Mouse (Mus musculus): ENCODE measurements around the gene Ell3. TPM values are rescaled to one million over a fixed set of nuclear protein-coding genes. Genes with fewer than 3 reads are reported as not detected.

Ell3 gene
- 13.1 TPM for polyA plus RNA-seq (2014; fragmentation: Illumina TruSeq; extraction: RNeasy Lipid Tissue Mini Kit (QIAGEN cat#74804); ENCODE audit: low read depth, low replicate concordance)

DNA sequence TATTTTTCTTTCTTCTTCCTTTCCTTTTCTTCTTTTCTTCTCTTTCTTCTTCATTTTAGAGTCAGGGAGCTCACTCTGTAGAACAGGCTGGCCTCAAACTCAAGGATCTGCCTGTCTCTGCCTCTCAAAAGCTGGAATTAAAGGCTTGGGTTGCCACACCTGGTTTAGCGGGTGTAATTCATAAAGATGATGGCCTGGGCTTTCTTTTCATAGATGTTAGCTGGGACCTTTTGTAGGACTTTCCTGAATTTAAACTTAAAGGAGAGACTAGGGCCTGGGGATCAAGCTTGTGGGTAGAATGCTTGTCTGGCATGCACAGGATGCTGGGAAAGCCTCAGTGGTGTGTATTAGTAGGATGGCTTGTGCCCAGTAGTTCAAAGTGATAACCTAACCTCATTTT lies at the start of gene Ell3:
Ell3 (minus strand) TSS at position 101 of the 400 bp plus-strand sequence.

DNA sequence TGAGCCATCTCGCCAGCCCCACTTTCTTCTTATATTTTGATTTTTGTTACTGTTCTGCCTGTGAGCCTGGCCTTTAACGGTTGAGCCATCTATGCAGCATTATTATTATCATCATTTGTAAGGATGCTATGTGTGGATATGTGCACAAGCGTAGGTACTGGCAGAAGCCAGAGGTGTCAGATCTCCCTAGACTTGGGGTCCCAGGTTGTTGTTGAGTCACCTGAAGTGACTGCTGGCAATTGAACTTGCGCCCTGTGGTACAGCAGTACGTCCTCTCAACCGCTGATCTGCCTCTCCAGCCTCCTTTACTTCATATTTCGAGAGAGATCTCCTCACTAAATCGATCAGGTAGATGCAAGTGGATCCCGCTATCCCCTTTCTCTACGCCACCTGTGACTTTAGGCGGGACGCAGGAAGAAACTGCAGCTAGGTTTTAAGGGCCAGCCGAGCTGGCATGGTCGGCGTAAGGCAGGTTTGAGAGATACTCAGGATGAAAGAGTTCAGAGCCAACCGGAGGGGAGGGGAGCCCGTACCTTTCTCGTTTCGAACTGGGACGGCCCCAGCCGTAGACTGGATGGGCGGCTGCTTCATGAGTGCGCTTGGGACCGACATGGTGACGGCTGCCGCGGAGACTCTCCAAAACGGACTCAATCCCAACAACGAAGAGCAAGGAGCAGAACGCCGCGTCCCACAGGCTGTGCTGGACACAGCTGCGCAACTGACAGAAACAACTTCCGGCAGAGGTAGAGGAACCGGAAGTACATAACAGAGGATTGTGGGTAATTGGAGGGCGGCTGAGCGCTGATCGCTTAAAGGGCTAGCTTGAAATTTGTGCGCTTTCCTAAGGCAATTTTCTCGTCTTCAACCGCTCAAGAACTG lies 29.5 kb upstream of the Ell3 start, which contains the start of gene Mfap1b:
Mfap1b (minus strand) TSS at position 767 of the 879 bp plus-strand sequence.

GRCm38 (mm10) chr2:121456692-121457642 lies 12.9 kb upstream of the Ell3 start, which contains the start of gene Serinc4:
Gene Serinc4 (minus strand): TSS chr2:121456781.

DNA sequence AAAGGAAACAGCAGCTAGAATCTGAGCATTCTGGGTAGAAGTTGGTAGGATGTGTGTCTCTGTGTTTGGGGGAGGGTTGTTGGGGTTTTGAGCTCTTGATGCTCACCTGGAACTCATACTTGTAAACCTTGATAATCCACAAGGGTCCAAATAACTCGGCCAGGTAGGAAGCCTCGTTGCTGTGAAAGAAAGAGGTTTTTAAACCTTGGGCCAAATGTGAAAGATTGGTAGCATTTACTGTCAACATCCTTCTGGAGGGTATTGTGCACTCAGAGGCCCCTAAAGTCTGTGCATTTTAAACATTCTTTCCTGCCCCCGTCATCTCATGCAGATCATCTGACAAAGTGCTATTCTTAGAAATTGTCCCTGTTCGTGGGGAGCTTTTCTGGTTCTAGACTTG lies 8.9 kb upstream of the Ell3 start, which contains the start of gene Hypk:
Hypk (plus strand) TSS at position 301 of the 400 bp plus-strand sequence.

DNA sequence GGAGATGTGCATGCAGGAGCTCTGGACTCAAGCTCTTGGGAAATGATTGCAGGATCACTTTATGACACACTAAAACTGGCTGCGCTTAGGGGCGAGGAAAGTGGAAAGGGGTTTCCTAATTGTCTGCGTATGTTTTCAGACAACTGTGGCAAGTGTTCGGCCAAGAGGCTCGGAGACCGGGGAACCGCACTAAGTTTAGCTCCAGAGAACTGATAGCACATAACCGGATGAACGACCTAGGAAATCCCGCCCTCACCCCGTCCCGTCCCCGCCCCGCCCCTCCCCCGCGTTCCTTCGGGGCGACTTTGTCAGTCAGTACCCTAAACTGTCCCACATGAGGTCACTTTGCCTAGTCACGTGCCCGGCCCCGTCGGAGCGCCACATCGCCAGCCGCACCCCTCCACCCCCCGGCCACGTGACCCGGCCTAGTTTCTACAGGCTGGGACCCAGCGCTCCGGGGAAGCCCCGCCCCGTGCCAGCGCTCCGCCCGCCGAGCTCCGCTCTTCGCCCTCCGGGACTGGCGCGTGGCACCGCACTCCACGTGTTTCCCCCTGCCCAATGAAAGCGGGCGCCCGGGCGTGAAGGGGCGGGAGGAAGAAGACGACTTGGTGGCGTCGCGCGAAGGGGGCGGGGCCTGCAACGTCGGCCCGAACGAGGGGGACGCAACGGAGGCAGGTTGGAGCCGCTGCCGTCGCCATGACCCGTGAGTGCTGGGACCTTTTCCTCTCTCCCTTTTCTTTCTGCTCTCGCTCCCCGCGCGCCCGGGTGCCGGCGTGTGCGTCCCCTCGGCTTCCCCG lies 4.9 kb upstream of the Ell3 start, which contains the start of gene Serf2:
Serf2 (plus strand) TSS at position 457 of the 797 bp plus-strand sequence.

GRCm38 (mm10) chr2:121413387-121414042 lies 30.6 kb downstream of the Ell3 start, which contains the start of the genes Pdia3 and Catsper2:
Gene Pdia3 (plus strand): TSS chr2:121413775.
Gene Catsper2 (minus strand): TSS chr2:121413792.

Other genes starting within 250 kb of the Ell3 start
- gene Trp53bp1, start 172.9 kb downstream of the Ell3 start, polyA plus RNA-seq (2014; fragmentation: Illumina TruSeq; extraction: RNeasy Lipid Tissue Mini Kit (QIAGEN cat#74804); ENCODE audit: low read depth, low replicate concordance) = 15.0 TPM
- 0.88 TPM for gene Map1a, start 154.7 kb downstream of the Ell3 start, polyA plus RNA-seq (2014; fragmentation: Illumina TruSeq; extraction: RNeasy Lipid Tissue Mini Kit (QIAGEN cat#74804); ENCODE audit: low read depth, low replicate concordance)
- 34.6 TPM for gene Ppip5k1, start 88.9 kb downstream of the Ell3 start, polyA plus RNA-seq (2014; fragmentation: Illumina TruSeq; extraction: RNeasy Lipid Tissue Mini Kit (QIAGEN cat#74804); ENCODE audit: low read depth, low replicate concordance)
- gene Ckmt1, start 86.6 kb downstream of the Ell3 start, polyA plus RNA-seq (2014; fragmentation: Illumina TruSeq; extraction: RNeasy Lipid Tissue Mini Kit (QIAGEN cat#74804); ENCODE audit: low read depth, low replicate concordance) = 524 TPM
- gene Strc, start 57.1 kb downstream of the Ell3 start, polyA plus RNA-seq (2014; fragmentation: Illumina TruSeq; extraction: RNeasy Lipid Tissue Mini Kit (QIAGEN cat#74804); ENCODE audit: low read depth, low replicate concordance) = not detected
- gene Pdia3, start 30.5 kb downstream of the Ell3 start, polyA plus RNA-seq (2014; fragmentation: Illumina TruSeq; extraction: RNeasy Lipid Tissue Mini Kit (QIAGEN cat#74804); ENCODE audit: low read depth, low replicate concordance) = 1,508 TPM
- 2.7 TPM for gene Catsper2, start 30.5 kb downstream of the Ell3 start, polyA plus RNA-seq (2014; fragmentation: Illumina TruSeq; extraction: RNeasy Lipid Tissue Mini Kit (QIAGEN cat#74804); ENCODE audit: low read depth, low replicate concordance)
- 102 TPM for gene Serf2, start 4.9 kb upstream of the Ell3 start, polyA plus RNA-seq (2014; fragmentation: Illumina TruSeq; extraction: RNeasy Lipid Tissue Mini Kit (QIAGEN cat#74804); ENCODE audit: low read depth, low replicate concordance)
- 47.8 TPM for gene Hypk, start 9.0 kb upstream of the Ell3 start, polyA plus RNA-seq (2014; fragmentation: Illumina TruSeq; extraction: RNeasy Lipid Tissue Mini Kit (QIAGEN cat#74804); ENCODE audit: low read depth, low replicate concordance)
- 0.22 TPM for gene Serinc4, start 12.5 kb upstream of the Ell3 start, polyA plus RNA-seq (2014; fragmentation: Illumina TruSeq; extraction: RNeasy Lipid Tissue Mini Kit (QIAGEN cat#74804); ENCODE audit: low read depth, low replicate concordance)
- gene Mfap1b, start 29.8 kb upstream of the Ell3 start, polyA plus RNA-seq (2014; fragmentation: Illumina TruSeq; extraction: RNeasy Lipid Tissue Mini Kit (QIAGEN cat#74804); ENCODE audit: low read depth, low replicate concordance) = 42.7 TPM
- 75.9 TPM for gene Mfap1a, start 62.4 kb upstream of the Ell3 start, polyA plus RNA-seq (2014; fragmentation: Illumina TruSeq; extraction: RNeasy Lipid Tissue Mini Kit (QIAGEN cat#74804); ENCODE audit: low read depth, low replicate concordance)
- 17.8 TPM for gene Wdr76, start 62.4 kb upstream of the Ell3 start, polyA plus RNA-seq (2014; fragmentation: Illumina TruSeq; extraction: RNeasy Lipid Tissue Mini Kit (QIAGEN cat#74804); ENCODE audit: low read depth, low replicate concordance)

Data from sigmoid colon, adult 10 weeks (tissue).